Mouse (Mus musculus) lung, postnatal 0 days (tissue): ENCODE results near the gene Fryl.

Experiments
- CTCF ChIP-seq: IDR thresholded peaks from 2 replicates; pipeline ENCODE4 v1.5.1; 2016; ENCODE audit warnings: antibody characterized with exemption, mild to moderate bottlenecking
- EP300 ChIP-seq: IDR thresholded peaks from 2 replicates; pipeline ENCODE4 v1.6.1; 2016; ENCODE audit warnings: antibody characterized with exemption, mild to moderate bottlenecking, control low read depth

- no peak for TF ChIP-seq EP300
- TF ChIP-seq CTCF: no peak
Measured at GRCm38 (mm10) chr5:73188576-73188975, 67.8 kb downstream of the Fryl start.
